Mouse (Mus musculus) liver, embryonic 12.5 days (tissue): ENCODE data around the gene Tcf7l1. TPM values are rescaled to one million over a fixed set of nuclear protein-coding genes. Genes with fewer than 3 reads are reported as not detected.

Experiments
- ATAC-seq: fragments of 200-750 bp; cut with Nextera tagmentation; 2 replicates; pipeline ENCODE4 v1.8.0; 2017; ENCODE audit warnings: moderate number of reproducible peaks, mild to moderate bottlenecking, moderate library complexity
- H3K27ac ChIP-seq: fragments of 300-500 bp; sonication (generic); 2 replicates; pipeline ENCODE4 v1.5.1; 2016; ENCODE audit warnings: mild to moderate bottlenecking
- H3K27me3 ChIP-seq: fragments of 300-500 bp; sonication (generic); replicated peaks from 2 replicates; pipeline ENCODE4 v1.6.1; 2016; ENCODE audit warnings: mild to moderate bottlenecking, moderate library complexity
- H3K36me3 ChIP-seq: fragments of 300-500 bp; sonication (generic); 2 replicates; pipeline ENCODE4 v1.6.1; 2016; ENCODE audit warnings: mild to moderate bottlenecking, moderate library complexity
- H3K4me1 ChIP-seq: fragments of 300-500 bp; sonication (generic); 2 replicates; pipeline ENCODE4 v1.6.1; 2016
- H3K4me2 ChIP-seq: fragments of 300-500 bp; sonication (generic); 2 replicates; pipeline ENCODE4 v1.6.1; 2016; ENCODE audit warnings: mild to moderate bottlenecking, moderate library complexity
- H3K4me3 ChIP-seq: fragments of 300-500 bp; sonication (generic); 2 replicates; pipeline ENCODE4 v1.5.1; 2016; ENCODE audit warnings: mild to moderate bottlenecking, moderate library complexity
- H3K9ac ChIP-seq: fragments of 300-500 bp; sonication (generic); 2 replicates; pipeline ENCODE4 v1.6.1; 2016; ENCODE audit warnings: mild to moderate bottlenecking, moderate library complexity
- H3K9me3 ChIP-seq: fragments of 300-500 bp; sonication (generic); replicated peaks from 2 replicates; pipeline ENCODE4 v1.6.1; 2016; ENCODE audit warnings: mild to moderate bottlenecking, moderate library complexity
- WGBS: fragments of 180-500 bp; shearing (Covaris S2); methylation state at CpG from one replicate; pipeline ENCODE4 v1.1.7; 2016; ENCODE audit not compliant: insufficient replicate concordance; 5-methylcytosine and 5-hydroxymethylcytosine counted together
- polyA plus RNA-seq: library from polyadenylated mRNA; unstranded; fragments of >200 nt; fragmentation: Nextera tagmentation; extraction: Ambion mirVana; gene quantifications from 2 replicates; pipeline ENCODE4 v1.2.1, GENCODE M21; 2016

Gene Tcf7l1
- polyA plus RNA-seq, 1 experiment from 2014 or later = 6.7 TPM

- H3K4me3 ChIP-seq = no peak overlapping the region
- no peaks in the 10 kb centered on the region for H3K9me3 ChIP-seq
- WGBS = 72% methylated on average over 12 of the region's 12 CpGs
- no peaks in the 10 kb centered on the region for H3K27me3 ChIP-seq
- no peak overlapping the region for H3K9ac ChIP-seq
- no peak for ATAC-seq
- no peak overlapping the region for H3K4me2 ChIP-seq
- H3K4me1 ChIP-seq = no peaks in the 10 kb centered on the region
- H3K27ac ChIP-seq = no peak overlapping the region
- H3K36me3 ChIP-seq = no peaks in the 10 kb centered on the region
These were observed 141.0 kb downstream of the Tcf7l1 start for GRCm38 (mm10) chr6:72648002-72648595.

GRCm38 (mm10) chr6:72647383-72647820 is 141.7 kb downstream of the Tcf7l1 start:
- no peaks in the 10 kb centered on the region for H3K27me3 ChIP-seq
- H3K27ac ChIP-seq = no peak overlapping the region
- no peaks in the 10 kb centered on the region for H3K9me3 ChIP-seq
- 57% methylated on average over 10 of the region's 10 CpGs for WGBS
- no peak overlapping the region for H3K9ac ChIP-seq
- no peaks in the 10 kb centered on the region for H3K4me1 ChIP-seq
- 0 out of 2 replicates have a peak, but pooled peaks have one; percentile 27 for ATAC-seq
- H3K36me3 ChIP-seq = no peaks in the 10 kb centered on the region
- no peak overlapping the region for H3K4me3 ChIP-seq
- no peak overlapping the region for H3K4me2 ChIP-seq

DNA sequence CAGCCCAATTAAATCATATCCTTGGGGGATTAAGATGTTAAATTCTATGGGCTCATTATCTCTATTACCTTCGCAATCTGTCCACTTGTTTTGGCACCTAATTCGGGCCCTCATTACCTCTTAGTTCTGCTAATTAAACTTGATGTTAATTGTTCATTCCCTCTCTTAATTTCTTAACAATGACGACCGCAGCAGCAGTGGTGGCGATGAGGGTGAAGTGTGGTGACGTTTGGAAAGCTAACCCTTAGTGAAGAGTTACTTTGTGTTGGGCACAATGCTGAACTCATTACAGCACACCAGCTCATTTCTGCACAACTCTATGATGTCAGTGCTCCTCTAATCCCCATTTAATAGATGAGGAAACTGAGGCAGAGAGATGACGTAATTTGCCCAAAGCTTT is 143.7 kb downstream of the Tcf7l1 start:
- ATAC-seq = no peak
- WGBS = 74% methylated on average over 7 of the region's 7 CpGs

GRCm38 (mm10) chr6:72644576-72644975 is 144.5 kb downstream of the Tcf7l1 start:
- Histone ChIP-seq H3K27ac (no peak overlapping the region), H3K4me3 (no peak overlapping the region), H3K9ac (no peak overlapping the region), H3K9me3 (no peaks in the 10 kb centered on the region), H3K27me3 (no peaks in the 10 kb centered on the region), H3K4me1 (0 out of 2 replicates have a peak, but pooled peaks cover 7% of the 10 kb centered on the region), H3K4me2 (no peak overlapping the region), H3K36me3 (no peaks in the 10 kb centered on the region)
- WGBS = 48% methylated on average over 4 of the region's 4 CpGs
- ATAC-seq = no peak

More for the DNA sequence above, 143.7 kb downstream of the Tcf7l1 start:
- Histone ChIP-seq H3K4me2 (no peak overlapping the region), H3K4me3 (no peak overlapping the region), H3K9me3 (no peaks in the 10 kb centered on the region), H3K36me3 (no peaks in the 10 kb centered on the region), H3K27me3 (no peaks in the 10 kb centered on the region), H3K27ac (no peak overlapping the region), H3K9ac (no peak overlapping the region), H3K4me1 (0 out of 2 replicates have a peak, but pooled peaks cover 7% of the 10 kb centered on the region)

DNA sequence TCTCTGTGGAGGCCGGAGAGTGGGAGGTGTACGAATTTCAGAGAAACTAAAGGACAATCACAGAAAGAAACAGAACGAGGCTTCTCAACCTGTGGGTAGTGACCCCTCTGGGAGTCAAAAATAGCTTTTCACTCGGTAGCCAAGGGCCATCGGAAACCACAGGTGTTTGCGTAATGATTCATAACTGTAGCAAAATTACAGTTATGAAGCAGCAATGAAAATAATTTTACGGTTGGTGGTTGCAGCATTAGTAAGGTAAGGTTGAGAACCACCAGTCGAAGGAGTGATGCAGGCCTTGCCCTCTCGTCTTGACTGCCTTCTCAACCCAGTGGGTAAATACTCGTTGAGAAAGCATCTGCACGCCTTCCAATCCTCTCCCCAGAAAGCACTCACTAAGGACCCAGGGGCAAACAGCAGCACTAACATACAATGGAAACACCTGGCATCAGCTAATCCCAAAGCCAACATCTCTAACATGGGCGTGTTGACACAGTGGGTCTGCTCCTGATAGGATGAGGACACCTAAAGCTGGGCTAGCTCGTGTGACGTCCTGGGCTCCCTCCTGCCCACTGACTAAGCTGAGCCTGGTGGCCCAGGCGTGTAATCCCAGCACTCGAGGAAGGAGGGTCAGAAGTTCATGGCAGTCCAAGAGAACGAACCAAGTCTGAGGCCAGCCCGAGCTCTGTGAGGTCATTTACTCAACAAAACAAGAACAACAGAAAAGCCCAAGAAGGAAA is 147.7 kb downstream of the Tcf7l1 start:
- no peak overlapping the region for H3K4me3 ChIP-seq
- no peak overlapping the region for H3K9ac ChIP-seq
- ATAC-seq = no peak
- no peak overlapping the region for H3K4me2 ChIP-seq
- no peaks in the 10 kb centered on the region for H3K27me3 ChIP-seq
- peaks cover 8% of the 10 kb centered on the region; the same call in 1 of the 2 replicates for H3K4me1 ChIP-seq
- H3K36me3 ChIP-seq = no peaks in the 10 kb centered on the region
- no peak overlapping the region for H3K27ac ChIP-seq
- H3K9me3 ChIP-seq = no peaks in the 10 kb centered on the region
- 64% methylated on average over 18 of the region's 18 CpGs for WGBS

- WGBS = 57% methylated on average over 3 of the region's 3 CpGs
- Histone ChIP-seq H3K27ac (no peak overlapping the region), H3K36me3 (0 out of 2 replicates have a peak, but pooled peaks cover 2% of the 10 kb centered on the region), H3K4me2 (no peak overlapping the region), H3K9ac (no peak overlapping the region), H3K4me1 (peaks cover 17% of the 10 kb centered on the region), H3K9me3 (no peaks in the 10 kb centered on the region), H3K27me3 (no peaks in the 10 kb centered on the region), H3K4me3 (no peak overlapping the region)
- no peak for ATAC-seq
These were observed 152.1 kb downstream of the Tcf7l1 start for GRCm38 (mm10) chr6:72636940-72637339.

DNA sequence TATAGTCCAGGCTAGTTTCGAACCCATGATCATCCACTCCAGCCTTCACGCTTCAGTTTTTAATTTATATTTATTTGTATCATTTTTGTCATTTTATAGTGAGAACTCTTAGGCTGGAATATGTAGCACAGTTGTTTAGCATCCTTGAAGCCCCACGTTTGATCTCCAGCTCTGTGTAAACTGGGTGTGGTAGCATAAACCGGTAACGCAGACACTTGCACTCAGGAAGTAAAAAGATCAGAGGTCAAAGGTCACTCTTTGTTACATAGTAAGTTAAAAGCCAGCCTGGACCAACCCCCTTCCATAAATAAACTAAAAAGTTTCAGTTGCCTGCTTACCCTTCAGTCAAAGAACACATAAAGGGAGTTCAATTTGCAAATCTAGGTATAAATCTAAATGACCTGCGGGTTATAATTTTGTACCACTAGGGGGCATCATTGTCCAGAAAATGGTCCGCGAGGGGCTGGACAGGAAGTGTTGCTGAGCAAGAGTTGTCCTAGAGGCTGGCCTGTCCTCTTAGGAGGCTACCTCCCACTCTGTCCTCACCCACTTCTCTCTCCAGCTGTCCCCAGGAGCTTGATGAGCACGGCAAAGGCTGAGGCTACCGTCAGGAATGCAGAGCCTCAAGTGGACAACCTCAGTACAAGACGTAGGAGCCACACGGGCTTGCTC is 153.2 kb downstream of the Tcf7l1 start:
- Histone ChIP-seq H3K4me2 (no peak overlapping the region), H3K27ac (no peak overlapping the region), H3K4me1 (peaks cover 13% of the 10 kb centered on the region), H3K4me3 (no peak overlapping the region), H3K9me3 (no peaks in the 10 kb centered on the region), H3K9ac (no peak overlapping the region), H3K27me3 (no peaks in the 10 kb centered on the region), H3K36me3 (peaks cover 7% of the 10 kb centered on the region)
- ATAC-seq = peak; percentile 28; the same call in 1 of the 2 replicates
- WGBS = 46% methylated on average over 12 of the region's 12 CpGs

DNA sequence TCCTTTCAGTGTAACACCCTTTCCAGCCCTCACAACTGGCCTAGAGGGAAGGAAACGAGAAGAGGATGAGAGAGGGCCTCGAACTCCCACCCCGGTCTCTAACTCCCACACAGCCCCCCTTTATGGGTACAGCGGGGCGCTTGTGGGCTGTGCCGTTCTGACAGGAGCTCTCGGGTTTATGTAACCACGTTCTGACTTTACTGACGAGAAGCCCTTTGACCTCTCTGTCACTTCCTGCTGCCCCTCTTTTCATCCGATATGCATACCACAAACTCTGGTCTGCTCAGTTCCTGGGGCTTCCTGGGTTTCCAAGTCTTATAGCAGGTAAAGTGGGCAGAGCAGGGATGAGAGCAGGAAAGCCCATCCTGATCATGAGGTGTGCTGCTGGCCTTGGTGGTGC is 154.7 kb downstream of the Tcf7l1 start:
- no peaks in the 10 kb centered on the region for H3K27me3 ChIP-seq
- H3K4me2 ChIP-seq = no peak overlapping the region
- no peak overlapping the region for H3K4me3 ChIP-seq
- no peak for ATAC-seq
- H3K27ac ChIP-seq = 0 out of 2 replicates have a peak overlapping the region, but pooled peaks have one; percentile 23
- no peaks in the 10 kb centered on the region for H3K9me3 ChIP-seq
- H3K36me3 ChIP-seq = peaks cover 13% of the 10 kb centered on the region
- H3K4me1 ChIP-seq = peaks cover 13% of the 10 kb centered on the region
- H3K9ac ChIP-seq = no peak overlapping the region
- WGBS = 38% methylated on average over 10 of the region's 10 CpGs

DNA sequence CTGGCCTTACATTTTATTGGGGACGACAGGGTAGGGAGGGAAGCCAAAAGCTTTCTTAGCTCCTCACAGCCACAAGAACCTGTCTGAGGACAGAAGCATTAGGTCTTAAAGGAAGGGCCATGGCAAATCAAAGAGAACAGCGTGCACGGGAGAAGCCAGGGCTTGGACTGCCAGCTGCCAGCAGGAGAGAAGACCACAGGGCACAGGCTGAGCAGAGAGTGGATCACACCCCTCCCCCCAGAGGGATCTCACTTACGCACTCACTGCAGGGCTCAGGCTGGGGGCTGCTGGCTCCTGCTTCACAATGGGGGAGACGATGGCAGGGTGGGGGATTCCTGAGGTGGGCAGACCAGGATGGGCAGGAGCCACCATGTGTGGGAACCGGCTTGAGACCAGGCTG is 157.4 kb downstream of the Tcf7l1 start:
- no peak for ATAC-seq
- Histone ChIP-seq H3K4me2 (no peak overlapping the region), H3K9ac (no peak overlapping the region), H3K9me3 (no peaks in the 10 kb centered on the region), H3K27ac (no peak overlapping the region), H3K27me3 (no peaks in the 10 kb centered on the region), H3K36me3 (peaks cover 22% of the 10 kb centered on the region), H3K4me1 (peaks cover 13% of the 10 kb centered on the region), H3K4me3 (no peak overlapping the region)
- 75% methylated on average over 6 of the region's 6 CpGs for WGBS

GRCm38 (mm10) chr6:72630961-72631360 is 158.1 kb downstream of the Tcf7l1 start:
- Histone ChIP-seq H3K9me3 (no peaks in the 10 kb centered on the region), H3K4me2 (no peak overlapping the region), H3K27ac (no peak overlapping the region), H3K4me1 (peaks cover 7% of the 10 kb centered on the region; the same call in 1 of the 2 replicates), H3K27me3 (no peaks in the 10 kb centered on the region), H3K9ac (no peak overlapping the region), H3K4me3 (no peak overlapping the region), H3K36me3 (peaks cover 22% of the 10 kb centered on the region)
- WGBS = 76% methylated on average over 14 of the region's 14 CpGs
- ATAC-seq = no peak

- 77% methylated on average over 2 of the region's 2 CpGs for WGBS
- no peak overlapping the region for H3K4me2 ChIP-seq
- no peak for ATAC-seq
- H3K36me3 ChIP-seq = peaks cover 22% of the 10 kb centered on the region
- no peaks in the 10 kb centered on the region for H3K9me3 ChIP-seq
- H3K4me3 ChIP-seq = no peak overlapping the region
- H3K4me1 ChIP-seq = peaks cover 7% of the 10 kb centered on the region; the same call in 1 of the 2 replicates
- no peaks in the 10 kb centered on the region for H3K27me3 ChIP-seq
- H3K9ac ChIP-seq = no peak overlapping the region
- no peak overlapping the region for H3K27ac ChIP-seq
These were observed 158.7 kb downstream of the Tcf7l1 start for GRCm38 (mm10) chr6:72630370-72630769.

- Histone ChIP-seq H3K9ac (no peak overlapping the region), H3K27me3 (no peaks in the 10 kb centered on the region), H3K4me2 (no peak overlapping the region), H3K4me1 (no peaks in the 10 kb centered on the region), H3K9me3 (no peaks in the 10 kb centered on the region), H3K4me3 (no peak overlapping the region), H3K36me3 (peaks cover 22% of the 10 kb centered on the region), H3K27ac (no peak overlapping the region)
- no peak for ATAC-seq
- WGBS = 88% methylated on average over 16 of the region's 16 CpGs
These were observed 161.8 kb downstream of the Tcf7l1 start for GRCm38 (mm10) chr6:72627276-72627675.
